ENCODE assay signal across 8 mouse cellular contexts in genomic region chr15:91049496-91050441, GRCm38 (mm10). TPM values are rescaled to one million over a fixed set of nuclear protein-coding genes. Genes with fewer than 3 reads are reported as not detected.
DNase-seq lines count a peak whose midpoint lies in the region; TF ChIP-seq lines count a peak whose summit lies in the region.

Gene Kif21a (minus strand): TSS chr15:91049948.

- peak; percentile 58 for DNase-seq in adipocyte (ENCODE audit: low spot score)
- DNase-seq in cerebellum, adult 9-11 months = peak; percentile 91
- peak; percentile 41 to 57 for DNase-seq in frontal cortex, postnatal 14 days (ENCODE audit: low spot score in 2 of 2)
- DNase-seq in hindbrain, embryonic 10.5 days (ENCODE audit: low spot score) = peak; percentile 85
- DNase-seq in layer of hippocampus, adult 9-11 months = peak; percentile 74
- peak; percentile 73 for DNase-seq in lung, adult 2 months
- DNase-seq in ovary, adult 18-20 months (ENCODE audit: low spot score) = peak; percentile 68
- peak; percentile 59 to 67 for DNase-seq in urinary bladder, postnatal 4 days (ENCODE audit: low spot score in 2 of 2)

- H3K4me3 ChIP-seq in hindbrain, embryonic 10.5 days = peak within 1 kb of the TSS; percentile 92
- peak within 1 kb of the TSS; percentile 82 for H3K4me3 ChIP-seq in lung, adult 2 months (replicated peaks; ENCODE audit: extremely low read depth, low read depth, low read length)

- no peaks in the 10 kb centered on the region for H3K9me3 ChIP-seq in hindbrain, embryonic 10.5 days

- no peak; the same call in 1 of the 2 replicates for TF ChIP-seq POLR2A in lung, adult 2 months (IDR thresholded peaks at IDR 0.05; ENCODE audit: borderline replicate concordance, extremely low read depth, low read depth, low read length)

- peak within 1 kb of the TSS; percentile 98 for H3K27ac ChIP-seq in hindbrain, embryonic 10.5 days

- no peak for TF ChIP-seq CTCF in lung, adult 2 months (IDR thresholded peaks at IDR 0.05; ENCODE audit: insufficient read depth, low read length)

- peaks cover 50% of the 10 kb centered on the region for H3K4me1 ChIP-seq in hindbrain, embryonic 10.5 days (replicated peaks)
- peaks cover 3% of the 10 kb centered on the region; the same call in 1 of the 2 replicates for H3K4me1 ChIP-seq in lung, adult 2 months (ENCODE audit: control insufficient read depth, insufficient read depth, low read length)

- H3K36me3 ChIP-seq in hindbrain, embryonic 10.5 days = peaks cover 9% of the 10 kb centered on the region; the same call in 1 of the 2 replicates

- under 1% methylated on average over 81 of the region's 89 CpGs for WGBS in hindbrain, embryonic 10.5 days
- under 1% methylated on average over 87 of the region's 89 CpGs for WGBS in lung, adult 2 months

- H3K27me3 ChIP-seq in hindbrain, embryonic 10.5 days (ENCODE audit: insufficient read depth, poor library complexity, severe bottlenecking) = no peaks in the 10 kb centered on the region

RNA-seq across cellular contexts. Expression of gene Kif21a, which starts in this region (rescaled TPM):
- 26.2 and 28.6 TPM in 2 replicates for polyA plus RNA-seq in hindbrain, embryonic 10.5 days (2016; fragmentation: Nextera tagmentation; extraction: Ambion mirVana)
- 5.8 and 8.4 TPM in 2 replicates for polyA plus RNA-seq in lung, adult 2 months (2012; rRNA removed)

Comparison
In these comparisons a context has a peak if more than half of its experiments do, and no peak if none do; other contexts are left out.
1. Peak in every context shown above with its lines: DNase-seq, H3K4me3 ChIP-seq and H3K27ac ChIP-seq.